Mouse (Mus musculus) left cerebral cortex, adult 11 months (tissue): ENCODE measurements around the gene Sox18.

Source experiments
- DNase-seq: peaks from one replicate; pipeline ENCODE4 v3.0.0; 2022; ENCODE audit warnings: low spot score

Gene Sox18

DNA sequence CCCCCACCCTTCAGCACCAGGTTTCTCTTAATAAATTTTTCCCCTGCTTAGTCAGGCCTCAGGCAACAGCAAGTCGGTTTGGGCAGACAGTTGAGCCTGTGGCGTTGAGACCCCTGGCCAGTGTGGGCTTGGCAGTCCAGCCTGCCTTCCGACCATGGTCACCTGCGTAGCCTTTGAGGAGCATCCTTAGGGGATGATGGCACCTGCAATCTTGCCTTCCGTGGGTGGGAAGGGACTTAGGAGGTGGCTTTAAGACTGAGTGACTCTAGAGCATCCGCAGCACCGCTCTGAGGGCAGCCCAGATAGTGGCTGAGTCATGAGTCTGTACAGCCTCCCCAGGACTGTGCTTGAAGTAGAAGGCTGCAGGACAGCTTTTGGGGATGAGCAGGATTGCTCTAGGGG lies 9.3 kb upstream of the Sox18 start:
- DNase-seq: no peak

DNA sequence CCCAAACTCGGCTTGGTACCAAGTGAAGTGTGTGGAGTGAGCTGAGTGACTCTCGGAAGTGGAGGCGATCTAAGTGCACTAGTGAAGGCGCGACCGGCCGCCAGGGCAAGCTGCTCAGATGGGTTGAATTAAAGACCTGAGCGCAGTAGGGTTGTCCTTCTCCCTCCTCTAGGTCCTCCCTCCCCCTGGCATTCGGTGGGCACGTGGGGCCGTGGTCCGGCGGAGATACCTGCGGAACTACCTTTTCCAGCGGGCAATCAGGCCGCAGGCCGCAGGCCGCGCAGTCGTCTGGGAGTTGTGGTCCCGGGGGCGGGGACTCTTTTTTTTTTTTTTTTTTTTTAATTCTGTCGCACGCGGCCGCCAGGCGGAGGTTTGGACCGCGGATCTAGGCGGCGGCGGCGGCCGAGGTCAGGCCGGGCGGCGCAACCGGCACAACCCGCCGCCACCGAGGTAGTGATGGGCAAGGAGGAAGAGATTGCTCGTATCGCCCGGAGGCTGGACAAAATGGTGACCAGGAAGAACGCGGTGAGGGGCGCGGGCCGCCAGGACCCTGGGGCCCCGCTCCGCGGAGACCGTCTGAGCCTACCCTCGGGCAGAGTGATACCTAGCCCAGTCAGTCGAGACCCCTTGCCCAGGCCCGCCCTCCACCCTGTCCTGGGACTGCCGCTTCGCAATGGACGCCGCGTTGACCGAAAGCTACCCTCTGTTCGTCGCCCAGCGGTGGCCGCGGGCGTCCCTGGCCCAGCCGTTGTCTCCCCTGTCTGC lies 8.7 kb upstream of the Sox18 start, which contains the start of gene Tcea2:
Gene Tcea2 (plus strand): TSS at position 360 of the 765 bp plus-strand sequence.
- peak; percentile 41 for DNase-seq

GRCm38 (mm10) chr2:181678780-181679179 lies 7.3 kb upstream of the Sox18 start:
- DNase-seq: peak; percentile 79

DNA sequence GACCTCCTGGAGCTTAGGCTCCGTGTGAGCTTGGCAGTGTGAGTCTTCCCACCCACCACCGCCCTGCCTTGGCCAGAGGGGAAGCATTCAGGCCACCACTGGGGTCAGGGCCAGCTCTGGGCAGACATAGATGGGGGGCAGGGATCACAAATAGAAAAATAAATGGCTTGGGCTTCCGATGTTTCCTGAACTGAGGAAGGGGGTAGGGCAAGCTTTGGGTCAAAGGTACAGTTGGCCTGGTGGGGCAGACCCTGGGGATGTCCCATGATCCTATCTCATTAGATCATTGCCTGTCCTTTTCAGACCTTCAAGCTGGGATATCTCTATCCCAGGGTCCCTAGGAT lies 6.3 kb upstream of the Sox18 start:
- DNase-seq: no peak

- no peak for DNase-seq
These were observed 5.8 kb upstream of the Sox18 start for GRCm38 (mm10) chr2:181677096-181677754.

GRCm38 (mm10) chr2:181676424-181676823 lies 5.0 kb upstream of the Sox18 start:
- no peak for DNase-seq

- no peak for DNase-seq
These were observed 4.0 kb upstream of the Sox18 start for GRCm38 (mm10) chr2:181675454-181675853.

- DNase-seq: no peak
These were observed 3.5 kb upstream of the Sox18 start for GRCm38 (mm10) chr2:181674934-181675333.

- DNase-seq: no peak
These were observed 2.1 kb upstream of the Sox18 start for GRCm38 (mm10) chr2:181673501-181673900.

GRCm38 (mm10) chr2:181671984-181672383 lies 544 bp upstream of the Sox18 start:
- no peak for DNase-seq

- DNase-seq: no peak
These were observed 528 bp downstream of the Sox18 start for GRCm38 (mm10) chr2:181670913-181671311.

- DNase-seq: no peak
These were observed 1.0 kb downstream of the Sox18 start for GRCm38 (mm10) chr2:181670285-181670912.

GRCm38 (mm10) chr2:181663298-181663630 lies 8.2 kb downstream of the Sox18 start:
- DNase-seq: no peak

DNA sequence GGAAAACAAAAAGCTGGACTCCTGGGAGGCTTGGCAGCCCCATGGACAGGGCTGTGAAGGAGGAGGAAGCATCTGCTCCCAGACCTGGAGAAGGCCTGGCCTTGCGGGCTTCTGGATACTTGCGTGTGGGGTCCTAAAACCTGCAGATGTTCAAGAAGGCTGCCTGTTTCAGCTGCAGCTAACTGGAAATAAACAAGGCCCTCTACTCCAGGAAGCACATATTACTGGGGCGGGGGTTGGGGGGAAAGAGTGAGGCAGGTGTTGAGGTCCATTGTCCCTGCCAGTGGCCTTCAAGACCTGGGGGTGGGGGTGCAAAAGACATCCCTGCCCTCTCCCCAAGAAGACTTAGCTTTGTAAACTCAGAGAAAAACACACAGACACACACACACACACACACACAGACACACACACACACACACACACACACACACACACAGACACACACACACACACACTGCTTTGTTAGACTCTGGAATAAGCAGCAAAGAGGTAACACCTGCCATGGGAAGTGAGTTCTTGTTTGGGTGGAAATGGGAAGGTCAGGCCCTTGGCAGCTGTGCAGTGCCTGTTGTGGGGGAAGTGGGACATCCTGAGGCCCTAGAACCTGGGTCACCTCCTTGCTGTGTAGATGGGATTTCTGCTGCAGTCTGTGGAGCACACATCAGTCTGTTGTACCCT lies 8.7 kb downstream of the Sox18 start:
- DNase-seq: no peak

GRCm38 (mm10) chr2:181659609-181660055 lies 11.8 kb downstream of the Sox18 start:
- peak; percentile 62 for DNase-seq

DNA sequence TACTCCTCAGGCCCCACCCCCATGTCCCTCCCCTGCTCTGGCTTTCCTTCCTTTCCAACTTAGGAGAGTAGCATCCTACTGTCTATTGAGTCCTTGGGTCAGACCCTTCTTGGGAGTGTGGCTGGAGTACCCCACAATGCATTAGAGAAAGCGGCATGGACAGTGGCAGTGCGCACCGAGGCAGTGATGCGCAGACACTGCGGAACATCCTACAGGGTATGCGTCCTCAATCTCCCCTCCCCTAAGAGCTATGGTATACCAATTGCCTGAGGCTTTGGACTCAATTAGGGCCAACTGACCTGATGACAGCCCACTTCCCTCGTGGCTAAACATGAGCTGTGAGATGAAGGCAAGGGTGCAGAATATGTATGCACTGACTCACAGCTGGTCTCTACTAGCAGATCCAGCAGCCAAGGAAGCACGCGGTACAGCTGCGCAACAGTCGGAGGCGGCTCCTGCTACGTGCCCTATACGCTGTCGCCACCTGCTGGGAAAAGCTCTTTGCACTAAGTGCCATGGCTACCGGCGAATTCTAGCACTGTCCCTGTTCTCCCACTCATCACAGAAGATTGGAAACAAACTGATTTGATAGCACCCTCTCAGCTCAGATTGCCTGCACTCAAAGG lies 12.4 kb downstream of the Sox18 start:
- no peak for DNase-seq

DNA sequence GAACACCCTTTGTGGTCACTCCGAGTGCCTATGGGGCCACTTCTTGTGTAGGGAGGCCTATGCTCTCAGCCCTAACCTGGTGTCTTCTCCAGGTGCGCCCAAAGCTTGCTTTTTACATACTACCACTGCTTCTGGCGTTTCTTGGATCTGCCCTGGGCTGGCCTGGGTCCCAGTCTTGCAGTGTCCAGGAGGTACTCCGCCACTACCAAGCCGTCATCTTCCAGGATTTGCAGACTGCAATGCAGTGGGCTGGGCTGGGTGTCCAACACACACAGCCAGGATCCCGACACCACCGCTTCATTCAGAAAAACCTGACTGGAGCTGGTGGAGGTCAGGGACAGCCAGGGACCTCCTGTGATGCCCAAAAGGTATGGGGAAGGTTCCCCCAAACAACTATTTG lies 12.9 kb downstream of the Sox18 start:
- DNase-seq: no peak

DNA sequence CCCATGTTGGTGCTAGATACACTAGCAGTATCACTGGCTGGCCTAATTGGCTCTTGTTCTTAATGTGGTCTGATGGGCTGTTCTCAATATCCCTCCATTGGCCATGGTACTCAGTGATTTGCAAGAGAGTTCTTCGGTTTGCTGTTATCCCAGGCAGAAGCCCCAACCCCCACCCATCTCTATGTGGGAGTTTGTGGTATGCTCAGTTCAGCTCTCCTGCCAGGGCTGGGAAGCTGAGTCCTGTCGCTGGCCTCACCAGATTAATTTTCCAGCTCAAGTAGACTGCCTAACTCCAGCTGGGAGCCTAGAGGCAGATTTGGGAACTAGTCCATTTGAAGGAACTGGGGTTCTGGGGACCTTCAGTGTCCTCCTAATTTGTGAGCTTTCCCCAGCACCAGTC lies 14.0 kb downstream of the Sox18 start:
- DNase-seq: no peak

GRCm38 (mm10) chr2:181656734-181657133 lies 14.7 kb downstream of the Sox18 start, which contains the start of gene Gm29797:
Gene Gm29797, plus strand, starts transcription at chr2:181657034.
- DNase-seq: no peak

DNA sequence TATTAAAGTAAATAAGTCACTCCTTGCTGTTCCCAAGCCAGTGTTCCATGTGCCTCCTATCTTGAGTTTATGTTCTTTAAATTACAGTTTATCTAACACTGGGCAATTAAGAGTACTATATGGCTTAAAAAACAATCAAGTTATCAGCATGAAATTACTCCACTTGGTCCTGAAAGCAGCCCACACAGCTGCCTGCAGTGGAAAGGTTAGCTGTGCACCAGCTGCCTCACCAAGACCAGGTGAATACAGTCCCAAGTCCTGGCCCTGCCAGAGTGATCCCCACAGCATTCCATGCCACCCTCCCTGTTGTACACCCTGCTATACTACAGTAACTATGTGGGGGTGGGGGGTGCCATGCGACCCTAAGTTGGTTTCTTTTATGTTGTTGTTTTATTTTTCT lies 17.9 kb downstream of the Sox18 start:
- DNase-seq: no peak

DNA sequence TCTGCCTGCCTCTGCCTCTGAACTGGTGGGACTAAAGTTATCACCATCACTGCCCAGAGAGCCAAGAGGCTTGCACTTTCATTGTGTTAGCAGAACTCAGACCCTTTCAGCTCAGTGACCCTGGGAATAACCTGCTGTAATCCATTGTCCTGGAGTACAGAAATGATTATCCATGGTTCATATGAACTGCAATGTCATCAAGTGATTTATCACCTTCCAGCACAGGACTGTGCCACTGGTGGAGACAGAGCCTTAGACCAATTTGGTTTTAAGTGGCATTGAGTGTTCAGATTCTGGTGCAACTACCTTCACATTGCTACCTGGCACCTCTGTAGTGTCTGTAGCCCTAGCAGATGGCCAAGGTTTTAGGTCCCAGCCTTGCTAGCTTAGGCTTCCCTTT lies 18.4 kb downstream of the Sox18 start:
- DNase-seq: no peak

DNA sequence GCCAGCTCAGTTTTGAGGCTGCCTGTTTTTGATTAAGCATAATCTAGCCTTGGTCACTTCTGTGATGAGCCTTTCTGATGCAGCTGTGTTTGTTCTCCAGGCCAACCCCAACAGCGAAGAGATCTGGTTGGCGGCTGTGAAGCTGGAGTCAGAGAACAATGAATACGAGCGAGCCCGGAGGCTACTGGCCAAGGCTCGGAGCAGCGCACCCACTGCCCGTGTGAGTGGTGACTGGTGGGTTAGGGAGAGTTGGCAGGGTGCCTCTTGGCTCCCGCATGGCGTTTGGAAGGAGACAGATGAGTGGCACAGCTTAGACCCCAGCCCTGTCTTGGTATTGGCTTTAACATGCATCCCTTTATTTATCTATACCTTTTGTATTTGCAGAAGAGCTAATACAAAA lies 22.5 kb downstream of the Sox18 start:
- DNase-seq: no peak
